Mouse (Mus musculus): ENCODE results near the gene Zfp467. TPM values are rescaled to one million over a fixed set of nuclear protein-coding genes. Genes with fewer than 3 reads are reported as not detected.

Zfp467 gene
- polyA plus RNA-seq, 1 experiment from 2014 or later, result 34.2 TPM

- H3K4me1 ChIP-seq, result 0 out of 2 replicates have a peak, but pooled peaks cover 2% of the 10 kb centered on the region
- H3K4me2 ChIP-seq (replicated peaks), result no peak overlapping the region
- H3K36me3 ChIP-seq, result no peaks in the 10 kb centered on the region
- H3K27me3 ChIP-seq, result no peaks in the 10 kb centered on the region
- no peaks in the 10 kb centered on the region for H3K9me3 ChIP-seq
- no peak for ATAC-seq (replicated peaks)
- H3K27ac ChIP-seq (replicated peaks), result no peak overlapping the region
- no peak overlapping the region for H3K4me3 ChIP-seq
- 76% methylated on average over 3 of the region's 3 CpGs for WGBS
- no peak overlapping the region for H3K9ac ChIP-seq (replicated peaks)
These were observed 7.1 kb upstream of the Zfp467 start for GRCm38 (mm10) chr6:48452771-48453170.

- Histone ChIP-seq H3K27ac (replicated peaks) (no peak overlapping the region), H3K9ac (replicated peaks) (no peak overlapping the region), H3K4me2 (replicated peaks) (no peak overlapping the region), H3K9me3 (no peaks in the 10 kb centered on the region), H3K4me3 (no peak overlapping the region), H3K4me1 (0 out of 2 replicates have a peak, but pooled peaks cover 2% of the 10 kb centered on the region), H3K27me3 (no peaks in the 10 kb centered on the region), H3K36me3 (no peaks in the 10 kb centered on the region)
- no peak for ATAC-seq (replicated peaks)
- 76% methylated on average over 1 of the region's 1 CpGs for WGBS
These were observed 6.5 kb upstream of the Zfp467 start for GRCm38 (mm10) chr6:48452151-48452550.

GRCm38 (mm10) chr6:48448527-48448926 is 2.9 kb upstream of the Zfp467 start:
- Histone ChIP-seq H3K27ac (replicated peaks) (no peak overlapping the region), H3K4me2 (replicated peaks) (no peak overlapping the region), H3K36me3 (no peaks in the 10 kb centered on the region), H3K4me1 (peaks cover 19% of the 10 kb centered on the region), H3K27me3 (no peaks in the 10 kb centered on the region), H3K4me3 (no peak overlapping the region), H3K9ac (replicated peaks) (no peak overlapping the region), H3K9me3 (no peaks in the 10 kb centered on the region)
- WGBS, result 80% methylated on average over 7 of the region's 7 CpGs
- no peak for ATAC-seq (replicated peaks)

GRCm38 (mm10) chr6:48447929-48448328 is 2.3 kb upstream of the Zfp467 start, which contains the start of gene Sspo:
Sspo (plus strand) TSS chr6:48448229.
- ATAC-seq (replicated peaks), result no peak
- 93% methylated on average over 1 of the region's 1 CpGs for WGBS
- H3K27ac ChIP-seq (replicated peaks), result no peak within 1 kb of the TSS

GRCm38 (mm10) chr6:48446896-48447295 is 1.3 kb upstream of the Zfp467 start:
- H3K9ac ChIP-seq (replicated peaks), result no peak overlapping the region
- H3K36me3 ChIP-seq, result peaks cover 6% of the 10 kb centered on the region; the same call in 1 of the 2 replicates
- H3K9me3 ChIP-seq, result no peaks in the 10 kb centered on the region
- H3K27ac ChIP-seq (replicated peaks), result no peak overlapping the region
- 71% methylated on average over 3 of the region's 3 CpGs for WGBS
- H3K4me1 ChIP-seq, result peaks cover 21% of the 10 kb centered on the region
- no peak for ATAC-seq (replicated peaks)
- H3K4me3 ChIP-seq, result no peak overlapping the region
- no peak overlapping the region for H3K4me2 ChIP-seq (replicated peaks)
- no peaks in the 10 kb centered on the region for H3K27me3 ChIP-seq

More at GRCm38 (mm10) chr6:48447929-48448328, 2.3 kb upstream of the Zfp467 start, which contains the start of gene Sspo:
- Histone ChIP-seq H3K9me3 (no peaks in the 10 kb centered on the region), H3K4me3 (no peak within 1 kb of the TSS), H3K9ac (replicated peaks) (no peak within 1 kb of the TSS), H3K4me2 (replicated peaks) (no peak within 1 kb of the TSS), H3K36me3 (no peaks in the 10 kb centered on the region), H3K27me3 (no peaks in the 10 kb centered on the region), H3K4me1 (peaks cover 23% of the 10 kb centered on the region)

- Histone ChIP-seq H3K9me3 (no peaks in the 10 kb centered on the region), H3K27me3 (no peaks in the 10 kb centered on the region), H3K9ac (replicated peaks) (peak overlapping the region; percentile 75), H3K27ac (replicated peaks) (peak overlapping the region; percentile 89), H3K4me2 (replicated peaks) (peak overlapping the region; percentile 95), H3K36me3 (peaks cover 12% of the 10 kb centered on the region; the same call in 1 of the 2 replicates), H3K4me3 (peak overlapping the region; percentile 62), H3K4me1 (peaks cover 21% of the 10 kb centered on the region)
- WGBS, result 41% methylated on average over 3 of the region's 3 CpGs
- ATAC-seq (replicated peaks), result no peak
These were observed 631 bp upstream of the Zfp467 start for GRCm38 (mm10) chr6:48446256-48446655.

GRCm38 (mm10) chr6:48444310-48445180 is 1.1 kb downstream of the Zfp467 start:
- peak; percentile 71 for ATAC-seq (replicated peaks)
- Histone ChIP-seq H3K9ac (replicated peaks) (peak overlapping the region; percentile 75), H3K9me3 (no peaks in the 10 kb centered on the region), H3K4me3 (peak overlapping the region; percentile 62), H3K4me1 (peaks cover 21% of the 10 kb centered on the region), H3K4me2 (replicated peaks) (peak overlapping the region; percentile 95), H3K27ac (replicated peaks) (peak overlapping the region; percentile 89), H3K36me3 (peaks cover 12% of the 10 kb centered on the region; the same call in 1 of the 2 replicates), H3K27me3 (peaks cover 4% of the 10 kb centered on the region; the same call in 1 of the 2 replicates)
- WGBS, result 2% methylated on average over 31 of the region's 34 CpGs

- Histone ChIP-seq H3K4me3 (peak overlapping the region; percentile 62), H3K4me1 (peaks cover 29% of the 10 kb centered on the region), H3K27ac (replicated peaks) (peak overlapping the region; percentile 89), H3K9me3 (no peaks in the 10 kb centered on the region), H3K27me3 (peaks cover 10% of the 10 kb centered on the region; the same call in 1 of the 2 replicates), H3K4me2 (replicated peaks) (peak overlapping the region; percentile 95), H3K9ac (replicated peaks) (peak overlapping the region; percentile 56), H3K36me3 (peaks cover 12% of the 10 kb centered on the region; the same call in 1 of the 2 replicates)
- 3% methylated on average over 19 of the region's 19 CpGs for WGBS
- peak; percentile 75 for ATAC-seq (replicated peaks)
These were observed 1.9 kb downstream of the Zfp467 start for GRCm38 (mm10) chr6:48443592-48444309.

GRCm38 (mm10) chr6:48440306-48441014 is 5.2 kb downstream of the Zfp467 start:
- WGBS, result 40% methylated on average over 14 of the region's 14 CpGs
- ATAC-seq (replicated peaks), result no peak

GRCm38 (mm10) chr6:48439654-48440053 is 6.0 kb downstream of the Zfp467 start:
- H3K4me1 ChIP-seq, result peaks cover 22% of the 10 kb centered on the region
- no peak overlapping the region for H3K4me2 ChIP-seq (replicated peaks)
- H3K27me3 ChIP-seq, result peaks cover 19% of the 10 kb centered on the region; the same call in 1 of the 2 replicates
- no peak overlapping the region for H3K27ac ChIP-seq (replicated peaks)
- no peak for ATAC-seq (replicated peaks)
- H3K4me3 ChIP-seq, result no peak overlapping the region
- H3K9ac ChIP-seq (replicated peaks), result no peak overlapping the region
- H3K9me3 ChIP-seq, result no peaks in the 10 kb centered on the region
- H3K36me3 ChIP-seq, result peaks cover 30% of the 10 kb centered on the region

More at GRCm38 (mm10) chr6:48440306-48441014, 5.2 kb downstream of the Zfp467 start:
- no peaks in the 10 kb centered on the region for H3K9me3 ChIP-seq
- no peak overlapping the region for H3K9ac ChIP-seq (replicated peaks)
- peaks cover 24% of the 10 kb centered on the region for H3K4me1 ChIP-seq
- no peak overlapping the region for H3K27ac ChIP-seq (replicated peaks)
- H3K4me3 ChIP-seq, result no peak overlapping the region
- peaks cover 30% of the 10 kb centered on the region for H3K36me3 ChIP-seq
- peaks cover 19% of the 10 kb centered on the region; the same call in 1 of the 2 replicates for H3K27me3 ChIP-seq
- no peak overlapping the region for H3K4me2 ChIP-seq (replicated peaks)

GRCm38 (mm10) chr6:48438475-48439125 is 7.0 kb downstream of the Zfp467 start:
- peak overlapping the region; percentile 10 for H3K4me3 ChIP-seq
- no peaks in the 10 kb centered on the region for H3K9me3 ChIP-seq
- peaks cover 30% of the 10 kb centered on the region for H3K36me3 ChIP-seq
- H3K27ac ChIP-seq (replicated peaks), result no peak overlapping the region
- WGBS, result 27% methylated on average over 55 of the region's 55 CpGs
- peak overlapping the region; percentile 28 for H3K4me2 ChIP-seq (replicated peaks)
- peaks cover 19% of the 10 kb centered on the region; the same call in 1 of the 2 replicates for H3K27me3 ChIP-seq
- peaks cover 18% of the 10 kb centered on the region for H3K4me1 ChIP-seq
- H3K9ac ChIP-seq (replicated peaks), result no peak overlapping the region
- no peak for ATAC-seq (replicated peaks)
